Mouse (Mus musculus): ENCODE results near the gene Prkg1. TPM values are rescaled to one million over a fixed set of nuclear protein-coding genes. Genes with fewer than 3 reads are reported as not detected.

The Prkg1 gene
- total RNA-seq, 2 experiments from 2014 or later = not detected

DNA sequence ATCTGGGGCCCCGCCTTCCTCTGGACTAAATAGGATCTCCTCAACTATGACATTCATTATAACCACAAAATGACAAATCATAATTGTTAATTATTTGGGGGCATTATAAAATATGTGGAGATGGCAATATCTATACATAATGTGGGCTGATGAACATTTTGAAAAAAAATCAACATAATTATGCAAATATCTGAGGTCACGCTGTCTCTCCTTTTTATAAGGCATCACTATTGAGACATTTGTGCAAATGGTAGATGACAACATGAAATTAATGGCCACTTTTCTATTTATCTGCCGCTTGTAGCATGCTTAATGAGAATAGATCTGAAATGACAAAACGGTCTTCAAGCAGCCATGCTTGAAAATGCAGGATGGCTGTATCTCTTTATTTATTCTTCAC is 782.4 kb downstream of the Prkg1 start:
- ATAC-seq (replicated peaks; ENCODE audit: low FRiP score, poor library complexity, severe bottlenecking) = no peak

DNA sequence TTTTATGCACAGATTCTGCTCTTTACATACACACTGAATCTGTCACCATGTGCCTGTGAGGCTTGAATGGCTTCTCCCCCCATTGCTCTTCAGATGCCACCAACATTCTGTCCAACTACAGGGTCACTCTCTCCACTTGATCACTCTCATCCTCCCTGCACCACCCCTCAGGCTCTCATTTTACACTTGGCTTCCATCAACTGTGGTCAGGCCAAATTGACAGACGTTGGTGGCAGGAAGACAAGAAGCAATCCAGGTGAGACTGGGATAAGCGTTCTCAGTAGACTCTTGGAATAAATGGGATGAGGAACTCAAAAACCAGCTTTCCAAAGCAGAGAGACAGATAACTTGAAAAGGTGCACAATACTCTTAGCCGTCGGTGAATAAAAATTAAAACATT is 786.7 kb downstream of the Prkg1 start:
- no peak for ATAC-seq (replicated peaks; ENCODE audit: low FRiP score, poor library complexity, severe bottlenecking)

DNA sequence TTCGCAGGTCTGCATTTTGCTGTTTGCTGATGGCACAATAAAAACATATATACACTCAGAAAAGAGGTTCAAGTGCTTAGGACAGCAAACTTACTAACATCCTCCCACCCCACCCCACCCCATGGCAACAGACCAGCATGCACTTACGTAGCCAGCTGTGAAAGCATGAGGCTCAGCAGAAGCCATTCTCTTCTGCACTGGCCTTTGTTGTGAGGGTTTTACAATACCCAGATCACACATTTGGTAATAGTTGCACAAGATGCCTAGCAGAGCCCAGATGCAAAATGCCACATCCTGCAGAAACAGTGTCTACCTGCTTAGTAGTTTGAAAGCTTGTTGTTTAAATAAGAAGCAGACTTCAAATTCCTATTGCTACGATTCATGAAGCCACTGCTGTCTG is 814.2 kb downstream of the Prkg1 start:
- no peak for ATAC-seq (replicated peaks; ENCODE audit: low FRiP score, poor library complexity, severe bottlenecking)

GRCm38 (mm10) chr19:30948202-30948601 is 816.6 kb downstream of the Prkg1 start:
- no peak for ATAC-seq (replicated peaks; ENCODE audit: low FRiP score, poor library complexity, severe bottlenecking)

DNA sequence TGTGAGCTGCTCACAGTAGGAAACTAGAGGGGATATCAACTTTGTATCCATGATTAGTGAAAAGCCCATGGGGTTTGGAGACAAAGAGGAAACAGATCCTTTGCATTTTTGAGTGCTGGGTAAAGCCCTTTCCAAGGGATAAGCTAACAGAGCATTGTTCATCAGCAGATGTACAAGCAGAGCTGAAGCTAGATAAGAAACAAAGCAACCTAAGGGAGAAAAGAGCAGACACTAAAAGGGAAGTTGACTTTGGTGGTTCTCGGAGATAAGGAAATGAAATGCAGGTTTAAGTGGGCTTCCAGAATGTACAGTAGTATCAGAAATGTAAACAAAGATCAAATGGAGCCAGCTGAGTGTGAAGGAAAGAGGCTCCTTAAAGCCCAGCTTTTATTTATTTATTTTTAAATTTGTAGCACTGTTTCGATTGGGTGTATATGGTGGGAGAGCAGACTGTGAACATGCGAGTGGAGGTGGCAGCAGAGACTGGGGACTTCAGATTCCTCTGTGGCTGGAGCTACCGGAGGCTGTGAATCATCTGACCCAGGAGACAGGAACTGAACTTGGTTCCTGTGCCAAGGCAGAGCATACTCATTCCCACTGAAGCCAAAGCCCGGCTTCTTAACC is 822.4 kb downstream of the Prkg1 start:
- no peak for ATAC-seq (replicated peaks; ENCODE audit: low FRiP score, poor library complexity, severe bottlenecking)

- ATAC-seq (replicated peaks; ENCODE audit: low FRiP score, poor library complexity, severe bottlenecking) = no peak
Observed at GRCm38 (mm10) chr19:30938058-30938457, 826.8 kb downstream of the Prkg1 start.

DNA sequence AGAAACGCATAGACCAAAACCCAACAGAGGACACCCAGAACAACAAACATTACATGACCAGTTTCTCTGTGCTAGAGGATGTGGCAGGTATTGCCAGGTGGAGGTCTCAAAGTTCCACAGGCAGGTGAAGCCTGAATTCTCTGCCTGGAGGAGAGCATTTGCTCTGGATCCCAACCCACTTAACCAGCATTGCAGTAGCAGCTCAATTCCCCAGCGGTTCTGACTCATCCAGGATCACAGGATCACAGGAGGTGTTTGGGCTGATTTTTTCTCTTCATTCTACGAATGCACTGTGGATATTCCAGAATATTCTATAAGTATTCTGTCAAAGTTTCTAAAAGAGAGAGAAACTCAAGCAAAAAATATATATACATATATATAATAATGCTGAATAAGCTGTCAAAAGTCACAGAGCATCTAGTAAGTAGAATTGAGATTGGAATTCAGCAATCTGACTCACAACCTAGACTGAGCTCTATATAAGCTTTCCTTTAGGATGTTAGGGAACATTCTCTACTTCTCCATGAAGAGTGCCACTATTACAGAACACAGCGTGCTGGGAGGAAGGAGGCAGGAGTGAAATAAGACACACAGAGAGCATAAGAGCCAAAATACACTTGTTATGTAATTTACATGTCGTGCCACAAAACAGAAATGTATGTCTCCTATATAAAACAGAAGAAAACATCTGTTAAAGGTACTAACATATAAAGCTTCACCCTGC is 833.2 kb downstream of the Prkg1 start:
- no peak for ATAC-seq (replicated peaks; ENCODE audit: low FRiP score, poor library complexity, severe bottlenecking)

DNA sequence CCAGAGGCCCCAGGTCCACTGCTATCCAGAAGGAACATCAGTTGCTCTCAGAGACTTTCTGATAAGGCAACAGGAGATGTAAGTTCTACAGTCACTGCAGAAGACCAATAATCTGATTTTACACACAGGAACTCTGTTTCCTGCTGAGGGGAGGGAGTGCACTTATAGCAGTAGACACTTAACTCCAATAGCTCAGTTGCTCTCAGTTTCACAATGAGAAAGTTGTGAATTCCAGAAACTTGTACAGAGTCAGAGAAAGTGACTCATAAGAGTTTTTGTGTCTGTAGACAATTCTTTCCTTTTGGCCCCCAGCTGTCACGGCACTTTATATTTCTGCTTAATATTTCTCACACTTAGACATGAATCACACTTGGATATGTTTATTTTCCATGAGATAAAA is 840.8 kb downstream of the Prkg1 start:
- no peak for ATAC-seq (replicated peaks; ENCODE audit: low FRiP score, poor library complexity, severe bottlenecking)

GRCm38 (mm10) chr19:30902290-30902689 is 862.5 kb downstream of the Prkg1 start:
- ATAC-seq (replicated peaks; ENCODE audit: low FRiP score, poor library complexity, severe bottlenecking) = no peak

- no peak for ATAC-seq (replicated peaks; ENCODE audit: low FRiP score, poor library complexity, severe bottlenecking)
Observed at GRCm38 (mm10) chr19:30901025-30901424, 863.8 kb downstream of the Prkg1 start.

- ATAC-seq (replicated peaks; ENCODE audit: low FRiP score, poor library complexity, severe bottlenecking) = no peak
Observed at GRCm38 (mm10) chr19:30890377-30890776, 874.5 kb downstream of the Prkg1 start.

GRCm38 (mm10) chr19:30889851-30890250 is 875.0 kb downstream of the Prkg1 start:
- ATAC-seq (replicated peaks; ENCODE audit: low FRiP score, poor library complexity, severe bottlenecking) = no peak

DNA sequence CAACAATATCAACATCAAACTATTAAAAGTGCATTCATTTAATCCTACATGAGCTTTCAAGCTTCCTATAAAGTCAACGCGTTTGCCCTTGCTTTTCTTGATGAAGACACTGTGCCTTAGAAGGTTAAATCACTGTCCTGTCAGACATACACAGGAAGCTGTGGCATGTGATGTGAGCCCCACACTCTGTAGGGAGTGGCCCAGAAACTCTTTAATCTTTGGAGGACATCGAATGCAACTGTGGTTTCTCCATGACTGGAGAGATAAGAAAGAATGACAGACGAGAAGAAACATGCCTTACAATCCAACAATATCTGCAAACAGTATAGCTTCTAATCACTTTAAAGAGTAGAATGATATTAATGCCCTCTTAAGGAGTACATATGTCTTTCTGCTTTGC is 903.4 kb downstream of the Prkg1 start:
- ATAC-seq (replicated peaks; ENCODE audit: low FRiP score, poor library complexity, severe bottlenecking) = no peak

GRCm38 (mm10) chr19:30851023-30851422 is 913.8 kb downstream of the Prkg1 start:
- no peak for ATAC-seq (replicated peaks; ENCODE audit: low FRiP score, poor library complexity, severe bottlenecking)

DNA sequence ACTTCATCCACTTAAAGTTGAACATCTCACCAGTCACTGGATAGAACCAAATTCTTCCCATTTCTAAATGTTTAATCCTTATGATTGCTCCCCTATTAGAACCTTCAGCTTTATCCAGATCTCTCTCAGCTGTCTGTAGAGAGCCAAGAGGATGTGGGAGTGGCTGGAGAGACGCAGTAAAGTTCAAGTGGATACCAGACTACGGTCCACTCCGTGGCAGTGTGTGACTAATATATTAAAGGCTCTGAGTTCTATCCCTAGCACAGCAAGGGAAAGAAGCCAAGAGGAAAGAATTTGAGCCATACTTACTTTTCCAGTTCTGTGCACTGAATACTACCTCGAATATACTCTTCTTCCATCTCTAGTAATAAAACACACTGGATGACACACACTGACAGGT is 919.9 kb downstream of the Prkg1 start:
- no peak for ATAC-seq (replicated peaks; ENCODE audit: low FRiP score, poor library complexity, severe bottlenecking)

- ATAC-seq (replicated peaks; ENCODE audit: low FRiP score, poor library complexity, severe bottlenecking) = no peak
Observed at GRCm38 (mm10) chr19:30843637-30844036, 921.2 kb downstream of the Prkg1 start.

DNA sequence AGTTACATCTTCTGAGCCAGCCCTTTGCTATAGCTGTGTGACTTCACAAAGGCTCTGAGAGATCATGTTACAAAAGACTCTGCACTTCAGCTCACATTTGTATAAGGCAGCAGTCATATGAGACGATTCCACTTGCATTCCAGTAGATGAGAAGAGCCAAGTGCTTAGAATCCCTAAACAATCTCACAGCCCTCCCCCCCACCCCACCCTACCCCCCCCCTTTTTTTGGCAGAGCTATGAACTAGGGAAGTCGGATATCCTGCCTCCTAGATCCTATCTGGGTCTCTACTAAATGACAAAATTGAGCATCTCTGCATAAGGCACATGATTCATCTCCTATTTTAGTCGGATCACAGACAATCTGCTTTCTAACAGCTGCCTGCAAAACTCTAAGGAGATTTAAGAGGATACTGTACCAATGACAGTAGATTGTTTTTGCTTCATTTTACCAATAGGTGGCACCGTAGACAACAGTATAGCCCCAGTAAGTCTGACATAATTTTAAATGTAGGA is 921.7 kb downstream of the Prkg1 start:
- no peak for ATAC-seq (replicated peaks; ENCODE audit: low FRiP score, poor library complexity, severe bottlenecking)

GRCm38 (mm10) chr19:30842640-30843039 is 922.2 kb downstream of the Prkg1 start:
- no peak for ATAC-seq (replicated peaks; ENCODE audit: low FRiP score, poor library complexity, severe bottlenecking)

DNA sequence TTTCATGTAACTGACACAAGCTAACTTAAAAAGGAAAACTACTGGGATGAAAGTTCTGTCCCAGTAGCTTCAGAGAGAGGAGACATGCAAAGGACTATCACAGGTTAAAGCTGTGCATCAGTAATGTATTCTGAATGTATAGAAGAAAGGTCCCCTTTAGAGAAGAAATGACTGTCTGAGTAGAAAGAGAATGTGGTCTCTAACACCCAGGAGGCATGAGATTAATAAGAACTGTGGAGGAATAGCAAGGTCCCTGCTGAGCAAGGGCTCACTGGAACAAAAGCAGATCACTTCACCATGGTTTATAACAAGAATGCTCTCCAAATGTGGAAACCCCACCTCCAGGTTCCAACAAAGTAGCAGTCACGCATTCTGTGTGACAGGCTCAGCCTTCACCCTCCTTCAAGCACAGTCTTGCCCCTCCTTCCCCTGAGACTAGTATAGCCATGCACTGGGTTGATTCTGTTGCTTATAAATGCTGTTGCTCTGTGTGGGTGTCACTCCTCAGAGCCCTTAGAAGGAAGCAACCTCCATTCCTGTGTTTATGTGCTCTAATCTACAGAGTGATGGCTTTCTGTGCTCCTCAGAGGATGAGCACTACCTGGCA is 931.7 kb downstream of the Prkg1 start:
- ATAC-seq (replicated peaks; ENCODE audit: low FRiP score, poor library complexity, severe bottlenecking) = no peak

- no peak for ATAC-seq (replicated peaks; ENCODE audit: low FRiP score, poor library complexity, severe bottlenecking)
Observed at GRCm38 (mm10) chr19:30829231-30829775, 935.5 kb downstream of the Prkg1 start.

GRCm38 (mm10) chr19:30827820-30828219 is 937.0 kb downstream of the Prkg1 start:
- no peak for ATAC-seq (replicated peaks; ENCODE audit: low FRiP score, poor library complexity, severe bottlenecking)

All from erythroid progenitor cell, adult 5-6 weeks (primary cell).